Mouse (Mus musculus) limb, embryonic 12.5 days (tissue): ENCODE measurements around the gene Edem3. TPM values are rescaled to one million over a fixed set of nuclear protein-coding genes. Genes with fewer than 3 reads are reported as not detected.

ENCODE experiments used
- ATAC-seq: fragments of 200-750 bp; cut with Nextera tagmentation; 2 replicates; pipeline ENCODE4 v1.8.0; 2017; ENCODE audit warnings: low read depth, moderate TSS enrichment; ENCODE audit not compliant: insufficient number of reproducible peaks, insufficient read depth, low FRiP score, low TSS enrichment
- H3K27ac ChIP-seq: fragments of 300-500 bp; sonication (generic); 2 replicates; pipeline ENCODE4 v1.5.1; 2016; ENCODE audit warnings: mild to moderate bottlenecking, moderate library complexity
- H3K27me3 ChIP-seq: fragments of 300-500 bp; sonication (generic); 2 replicates; pipeline ENCODE4 v1.6.1; 2016; ENCODE audit warnings: mild to moderate bottlenecking, moderate library complexity
- H3K36me3 ChIP-seq: fragments of 300-500 bp; sonication (generic); 2 replicates; pipeline ENCODE4 v1.6.1; 2016; ENCODE audit warnings: mild to moderate bottlenecking, moderate library complexity
- H3K4me1 ChIP-seq: fragments of 300-500 bp; sonication (generic); replicated peaks from 2 replicates; pipeline ENCODE4 v1.6.1; 2016
- H3K4me2 ChIP-seq: fragments of 300-500 bp; sonication (generic); 2 replicates; pipeline ENCODE4 v1.6.1; 2016; ENCODE audit warnings: mild to moderate bottlenecking, moderate library complexity
- H3K4me3 ChIP-seq: fragments of 300-500 bp; sonication (generic); replicated peaks from 2 replicates; pipeline ENCODE4 v1.5.1; 2016; ENCODE audit warnings: mild to moderate bottlenecking
- H3K9ac ChIP-seq: fragments of 300-500 bp; sonication (generic); replicated peaks from 2 replicates; pipeline ENCODE4 v1.6.1; 2016; ENCODE audit warnings: mild to moderate bottlenecking, moderate library complexity
- H3K9me3 ChIP-seq: fragments of 300-500 bp; sonication (generic); 2 replicates; pipeline ENCODE4 v1.6.1; 2016; ENCODE audit warnings: mild to moderate bottlenecking, moderate library complexity
- WGBS: fragments of 180-500 bp; shearing (Covaris S2); methylation state at CpG from one replicate; pipeline ENCODE4 v1.1.7; 2016; 5-methylcytosine and 5-hydroxymethylcytosine counted together
- polyA plus RNA-seq: library from polyadenylated mRNA; unstranded; fragments of >200 nt; fragmentation: Nextera tagmentation; extraction: Ambion mirVana; gene quantifications from 2 replicates; pipeline ENCODE4 v1.2.1, GENCODE M21; 2016

Edem3 gene
- polyA plus RNA-seq: 24.5 and 26.5 TPM in 2 replicates

DNA sequence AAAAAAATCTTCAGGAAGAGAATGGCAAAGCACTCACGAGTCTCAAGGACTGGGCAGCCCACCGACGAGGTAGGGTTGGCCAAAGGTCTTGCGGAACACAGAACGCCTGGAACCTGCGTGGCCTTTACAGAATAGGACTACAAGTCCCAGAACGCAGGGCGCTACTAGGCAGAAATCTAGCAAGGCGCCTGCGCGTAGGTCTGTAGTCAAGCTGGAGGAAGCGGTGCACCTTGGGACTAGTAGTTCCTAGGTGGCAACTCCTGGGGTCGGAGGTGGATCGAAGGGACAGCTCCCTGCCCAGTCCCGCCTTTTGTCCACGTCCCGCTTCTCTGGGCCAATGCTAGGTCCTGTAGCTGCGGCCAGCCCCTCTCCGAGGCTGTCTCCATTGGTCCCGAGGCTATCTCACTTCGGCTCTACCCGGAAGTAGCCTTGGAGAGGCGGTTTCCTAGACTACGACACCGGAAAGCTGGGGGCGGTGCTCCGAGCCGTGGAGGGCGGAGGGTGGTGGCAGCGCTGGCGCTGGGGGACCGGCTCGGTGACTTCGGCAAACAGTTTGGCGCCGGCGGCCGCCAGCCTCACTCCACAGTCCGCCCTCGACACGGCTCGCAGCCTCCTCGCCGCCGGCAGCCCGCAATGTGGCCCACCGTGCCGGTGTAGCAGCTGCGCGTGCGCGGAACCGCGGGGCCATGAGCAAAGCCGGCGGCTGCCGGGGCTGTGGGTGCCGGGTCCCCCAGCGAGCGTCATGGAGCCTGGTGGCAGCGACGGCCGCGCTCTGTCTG, at the start of gene Edem3:
Gene Edem3, plus strand, starts transcription at position 491 of the 779 bp plus-strand sequence.
- H3K27ac ChIP-seq: peak within 1 kb of the TSS; percentile 82
- peak within 1 kb of the TSS; percentile 98 for H3K4me2 ChIP-seq
- H3K9me3 ChIP-seq: no peaks in the 10 kb centered on the region
- H3K27me3 ChIP-seq: no peaks in the 10 kb centered on the region
- no peaks in the 10 kb centered on the region for H3K36me3 ChIP-seq
- peak within 1 kb of the TSS; percentile 92 for H3K4me3 ChIP-seq
- H3K4me1 ChIP-seq: peaks cover 25% of the 10 kb centered on the region
- WGBS: under 1% methylated on average over 64 of the region's 64 CpGs
- peak; percentile 100 for ATAC-seq
- H3K9ac ChIP-seq: peak within 1 kb of the TSS; percentile 75

DNA sequence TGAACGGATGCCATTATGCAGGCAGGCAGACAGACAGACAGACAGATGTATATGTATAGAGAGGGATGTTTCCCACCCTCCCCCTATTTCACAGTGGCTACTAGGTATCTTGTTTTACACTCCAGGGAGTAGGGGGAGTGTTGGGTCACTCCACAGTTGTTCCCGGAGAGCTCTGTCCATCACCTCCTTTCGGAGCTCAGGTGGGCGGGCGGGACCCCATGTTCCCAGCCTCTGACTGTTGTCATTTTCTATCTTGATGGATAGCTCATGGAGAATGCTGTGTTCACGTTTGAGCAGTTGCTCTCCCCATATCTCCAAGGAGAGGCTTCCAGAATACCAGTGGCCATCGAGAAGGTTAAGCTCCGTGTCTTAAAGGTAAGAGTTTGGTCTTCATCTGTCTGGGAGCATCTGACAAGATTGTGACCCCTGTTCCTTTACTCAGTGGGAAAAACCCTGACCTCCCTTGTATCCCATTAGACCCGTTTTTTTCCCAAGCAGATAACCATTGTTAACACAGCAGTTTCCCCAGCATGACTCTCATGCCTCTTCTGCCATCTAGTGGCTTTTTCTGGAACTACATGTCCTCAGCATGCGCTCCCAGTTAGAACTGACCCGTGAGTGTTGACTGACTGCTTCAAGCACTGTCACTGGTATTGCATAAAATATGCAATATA, 49.3 kb upstream of the Edem3 start:
- 37% methylated on average over 11 of the region's 11 CpGs for WGBS
- Histone ChIP-seq H3K36me3 (no peaks in the 10 kb centered on the region), H3K4me1 (peaks cover 13% of the 10 kb centered on the region), H3K4me3 (no peak overlapping the region), H3K4me2 (no peak overlapping the region), H3K9ac (no peak overlapping the region), H3K27ac (no peak overlapping the region), H3K9me3 (no peaks in the 10 kb centered on the region), H3K27me3 (peaks cover 5% of the 10 kb centered on the region; the same call in 1 of the 2 replicates)
- 0 out of 2 replicates have a peak, but pooled peaks have one; percentile 47 for ATAC-seq

GRCm38 (mm10) chr1:151706397-151706752, 48.8 kb upstream of the Edem3 start:
- no peak overlapping the region for H3K4me2 ChIP-seq
- 0 out of 2 replicates have a peak, but pooled peaks have one; percentile 15 for ATAC-seq
- H3K9me3 ChIP-seq: no peaks in the 10 kb centered on the region
- H3K4me3 ChIP-seq: no peak overlapping the region
- no peak overlapping the region for H3K9ac ChIP-seq
- H3K27me3 ChIP-seq: peaks cover 5% of the 10 kb centered on the region; the same call in 1 of the 2 replicates
- no peak overlapping the region for H3K27ac ChIP-seq
- peaks cover 13% of the 10 kb centered on the region for H3K4me1 ChIP-seq
- H3K36me3 ChIP-seq: no peaks in the 10 kb centered on the region
- WGBS: 92% methylated on average over 3 of the region's 3 CpGs

GRCm38 (mm10) chr1:151708966-151709733, 46.0 kb upstream of the Edem3 start:
- H3K9me3 ChIP-seq: no peaks in the 10 kb centered on the region
- peaks cover 13% of the 10 kb centered on the region for H3K4me1 ChIP-seq
- peaks cover 5% of the 10 kb centered on the region; the same call in 1 of the 2 replicates for H3K27me3 ChIP-seq
- no peak for ATAC-seq
- no peak overlapping the region for H3K4me3 ChIP-seq
- 45% methylated on average over 13 of the region's 13 CpGs for WGBS
- no peak overlapping the region for H3K9ac ChIP-seq
- H3K27ac ChIP-seq: peak overlapping the region; percentile 29; the same call in 1 of the 2 replicates
- H3K4me2 ChIP-seq: 0 out of 2 replicates have a peak overlapping the region, but pooled peaks have one; percentile 8
- H3K36me3 ChIP-seq: no peaks in the 10 kb centered on the region

DNA sequence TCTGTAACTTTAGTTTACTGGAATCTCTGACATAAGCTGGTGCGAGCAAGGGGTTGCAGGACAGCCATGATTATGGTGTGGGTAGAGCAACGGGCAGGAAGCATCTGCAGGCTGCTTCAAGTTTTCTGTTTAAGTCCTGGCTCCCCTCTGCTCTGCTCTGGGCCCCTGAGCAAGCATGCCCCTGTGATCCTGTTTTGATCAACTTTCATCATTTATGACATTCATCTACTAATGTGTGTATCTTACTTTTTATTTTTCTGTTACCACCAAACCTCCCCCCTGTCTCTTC, 45.5 kb upstream of the Edem3 start:
- 0 out of 2 replicates have a peak overlapping the region, but pooled peaks have one; percentile 8 for H3K4me2 ChIP-seq
- WGBS: 52% methylated on average over 2 of the region's 2 CpGs
- peaks cover 13% of the 10 kb centered on the region for H3K4me1 ChIP-seq
- no peaks in the 10 kb centered on the region for H3K9me3 ChIP-seq
- H3K9ac ChIP-seq: no peak overlapping the region
- ATAC-seq: no peak
- H3K4me3 ChIP-seq: no peak overlapping the region
- no peaks in the 10 kb centered on the region for H3K36me3 ChIP-seq
- H3K27ac ChIP-seq: peak overlapping the region; percentile 29; the same call in 1 of the 2 replicates
- peaks cover 5% of the 10 kb centered on the region; the same call in 1 of the 2 replicates for H3K27me3 ChIP-seq

- Histone ChIP-seq H3K36me3 (no peaks in the 10 kb centered on the region), H3K9me3 (no peaks in the 10 kb centered on the region), H3K4me2 (no peak overlapping the region), H3K9ac (no peak overlapping the region), H3K27me3 (no peaks in the 10 kb centered on the region), H3K4me1 (peaks cover 13% of the 10 kb centered on the region), H3K4me3 (no peak overlapping the region), H3K27ac (no peak overlapping the region)
- 42% methylated on average over 5 of the region's 5 CpGs for WGBS
- no peak for ATAC-seq
These were observed 44.6 kb upstream of the Edem3 start for GRCm38 (mm10) chr1:151710424-151711055.

- WGBS: 84% methylated on average over 7 of the region's 7 CpGs
- H3K4me1 ChIP-seq: peaks cover 13% of the 10 kb centered on the region
- no peak overlapping the region for H3K4me3 ChIP-seq
- no peak for ATAC-seq
- no peak overlapping the region for H3K4me2 ChIP-seq
- no peak overlapping the region for H3K9ac ChIP-seq
- H3K27ac ChIP-seq: no peak overlapping the region
- no peaks in the 10 kb centered on the region for H3K9me3 ChIP-seq
- no peaks in the 10 kb centered on the region for H3K27me3 ChIP-seq
- H3K36me3 ChIP-seq: no peaks in the 10 kb centered on the region
These were observed 44.1 kb upstream of the Edem3 start for GRCm38 (mm10) chr1:151711062-151711461.

DNA sequence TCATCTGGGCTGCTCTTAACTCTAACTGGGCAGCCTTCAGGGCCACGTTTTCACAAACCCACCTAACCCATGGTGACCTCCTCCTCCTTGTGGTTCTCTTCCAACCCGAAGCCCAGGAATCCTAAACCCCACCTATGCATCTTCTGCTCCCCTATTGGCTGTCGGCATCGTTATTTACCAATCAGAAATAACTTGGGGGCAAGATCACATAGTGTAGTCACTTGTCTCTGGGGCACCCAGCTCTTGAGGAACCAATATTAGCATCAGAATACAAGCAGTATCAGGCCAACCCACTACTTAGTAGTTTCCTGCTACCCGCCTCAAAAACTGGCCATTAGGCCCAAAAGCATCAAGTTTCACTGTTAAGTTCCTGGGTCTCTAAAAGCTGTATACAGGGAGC, 42.5 kb upstream of the Edem3 start:
- 33% methylated on average over 5 of the region's 5 CpGs for WGBS
- H3K9ac ChIP-seq: no peak overlapping the region
- H3K27ac ChIP-seq: no peak overlapping the region
- no peaks in the 10 kb centered on the region for H3K9me3 ChIP-seq
- peaks cover 13% of the 10 kb centered on the region for H3K4me1 ChIP-seq
- ATAC-seq: no peak
- H3K4me2 ChIP-seq: no peak overlapping the region
- no peaks in the 10 kb centered on the region for H3K27me3 ChIP-seq
- no peak overlapping the region for H3K4me3 ChIP-seq
- H3K36me3 ChIP-seq: no peaks in the 10 kb centered on the region

DNA sequence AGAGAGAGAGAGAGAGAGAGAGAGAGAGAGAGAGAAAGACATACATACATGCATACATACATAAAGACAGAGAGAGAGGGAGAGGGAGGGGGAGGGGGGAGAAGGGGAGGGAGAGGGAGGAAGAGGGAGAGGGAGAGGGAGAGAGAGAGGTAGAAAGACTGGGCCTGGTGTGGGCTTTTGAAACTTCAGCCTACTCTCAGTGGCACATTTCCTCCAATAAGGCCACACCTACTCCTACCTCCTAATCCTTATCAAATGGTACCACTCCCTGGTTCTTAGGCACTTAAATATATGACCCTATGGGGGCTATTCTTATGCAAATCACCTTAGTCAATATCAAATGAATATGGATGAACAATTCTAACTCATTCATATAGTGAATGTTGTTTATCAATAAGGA, 41.5 kb upstream of the Edem3 start:
- ATAC-seq: no peak
- Histone ChIP-seq H3K27me3 (no peaks in the 10 kb centered on the region), H3K4me2 (no peak overlapping the region), H3K27ac (no peak overlapping the region), H3K9ac (no peak overlapping the region), H3K36me3 (no peaks in the 10 kb centered on the region), H3K4me3 (no peak overlapping the region), H3K4me1 (peaks cover 13% of the 10 kb centered on the region), H3K9me3 (no peaks in the 10 kb centered on the region)

GRCm38 (mm10) chr1:151716024-151716710, 39.0 kb upstream of the Edem3 start:
- Histone ChIP-seq H3K27ac (no peak overlapping the region), H3K4me3 (no peak overlapping the region), H3K4me2 (no peak overlapping the region), H3K9me3 (no peaks in the 10 kb centered on the region), H3K36me3 (no peaks in the 10 kb centered on the region), H3K9ac (no peak overlapping the region), H3K27me3 (no peaks in the 10 kb centered on the region), H3K4me1 (no peaks in the 10 kb centered on the region)
- ATAC-seq: 0 out of 2 replicates have a peak, but pooled peaks have one; percentile 28
- WGBS: 82% methylated on average over 11 of the region's 11 CpGs
